Mouse (Mus musculus) T-helper 17 cell (primary cell): ENCODE measurements around the gene 4930518I15Rik.
"Not testable (repeated sequence)": the region's sequence is repeated elsewhere in the genome, so short reads cannot be mapped to it uniquely, and the experiment has no call there.

Source experiments
- in situ Hi-C, 2 experiments: fragments of 300-600 bp; cut with MboI, MseI; formaldehyde crosslinking; loops; 1 replicate in 1 of 2; 2 replicates in 1 of 2; pipeline ENCODE4 v1.15.1; 2025; ENCODE audit warnings: high pct_unique_total_duplicates in 2 of 2

4930518I15Rik gene

DNA sequence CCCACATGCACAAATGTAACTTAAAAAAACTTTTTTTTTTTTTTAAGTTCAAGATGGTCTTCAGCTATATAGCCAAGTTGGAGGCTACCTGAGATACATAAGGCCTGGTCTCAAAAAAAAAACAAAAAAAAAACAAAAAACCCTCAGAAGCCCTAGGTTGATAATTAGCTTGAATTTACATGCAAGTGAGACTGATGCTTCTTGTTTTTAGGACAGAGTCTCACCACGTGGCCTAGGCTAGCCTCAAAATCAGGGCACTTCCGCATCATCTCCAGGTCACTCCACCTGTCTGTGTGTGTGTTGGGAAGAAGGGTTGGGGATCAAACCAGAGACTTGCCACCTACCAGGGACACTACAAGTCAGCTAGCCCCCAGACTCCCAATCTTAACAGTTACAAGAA, at the start of gene 4930518I15Rik:
TSS of gene 4930518I15Rik (minus strand) at position 112 of the 400 bp plus-strand sequence.
- in situ Hi-C loops: loop anchor here in 1 of 2 experiments (10.0 kb wide), 1 partner anchor 1307 kb away; no protein-coding TSS in a partner anchor

GRCm38 (mm10) chr2:156905931-156906330, 48.2 kb upstream of the 4930518I15Rik start:
- in situ Hi-C loops: not testable (repeated sequence)

DNA sequence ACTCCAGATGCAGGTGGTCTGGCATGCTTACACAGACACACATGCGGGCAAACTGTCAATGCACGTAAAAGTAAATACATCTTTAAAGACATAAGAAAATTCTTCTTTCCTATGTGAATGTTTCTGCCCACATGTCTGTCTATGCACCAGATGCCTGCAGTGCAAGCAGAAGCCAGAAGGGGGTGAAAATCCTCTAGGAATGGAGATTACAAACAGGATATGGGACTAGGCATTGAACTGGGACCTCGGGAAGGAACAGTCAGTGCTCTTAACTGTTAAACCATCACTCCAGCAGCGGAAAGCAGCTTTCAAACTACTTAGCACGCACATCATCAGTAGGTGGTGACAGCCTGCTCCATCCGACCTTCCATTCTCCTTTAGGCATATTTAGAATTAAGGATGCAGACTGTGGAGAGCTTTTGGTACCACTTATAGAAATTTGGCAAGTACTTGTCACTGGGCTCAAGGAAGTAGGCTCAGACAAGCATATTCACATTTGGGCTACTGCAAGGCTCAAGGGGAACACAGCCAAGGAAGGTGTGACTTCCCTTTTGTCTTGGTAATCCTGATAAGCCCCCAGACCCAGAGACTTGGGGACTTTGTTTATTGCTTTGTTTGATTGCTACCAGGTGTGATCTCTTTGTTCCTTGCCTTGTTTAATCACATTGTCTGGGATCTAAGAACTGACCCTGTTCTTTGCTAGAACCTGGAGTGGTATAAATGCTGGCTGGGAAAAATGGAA, 47.4 kb upstream of the 4930518I15Rik start:
- in situ Hi-C loops: no loop called here

DNA sequence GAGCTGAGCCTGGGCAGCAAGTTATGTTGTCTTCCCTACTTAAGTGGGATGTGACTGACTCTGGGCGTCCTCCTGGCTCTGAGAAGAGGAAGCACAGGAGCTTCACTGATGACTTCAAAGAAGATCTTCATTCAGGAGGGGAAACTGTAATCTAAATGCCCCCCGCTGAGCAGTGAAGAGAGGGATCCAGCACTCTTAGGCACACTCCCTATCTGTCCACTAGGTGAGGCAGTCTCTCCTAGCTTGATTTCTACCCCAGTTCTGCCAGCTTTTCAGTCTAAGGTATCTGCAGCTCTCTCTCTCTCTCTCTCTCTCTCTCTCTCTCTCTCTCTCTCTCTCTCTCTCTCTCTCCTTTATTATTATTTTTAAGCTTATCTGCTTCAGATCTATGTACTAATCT, 45.6 kb upstream of the 4930518I15Rik start:
- in situ Hi-C loops: no loop called here

- in situ Hi-C loops: not testable (repeated sequence)
These were observed 44.7 kb upstream of the 4930518I15Rik start for GRCm38 (mm10) chr2:156902411-156902810.

DNA sequence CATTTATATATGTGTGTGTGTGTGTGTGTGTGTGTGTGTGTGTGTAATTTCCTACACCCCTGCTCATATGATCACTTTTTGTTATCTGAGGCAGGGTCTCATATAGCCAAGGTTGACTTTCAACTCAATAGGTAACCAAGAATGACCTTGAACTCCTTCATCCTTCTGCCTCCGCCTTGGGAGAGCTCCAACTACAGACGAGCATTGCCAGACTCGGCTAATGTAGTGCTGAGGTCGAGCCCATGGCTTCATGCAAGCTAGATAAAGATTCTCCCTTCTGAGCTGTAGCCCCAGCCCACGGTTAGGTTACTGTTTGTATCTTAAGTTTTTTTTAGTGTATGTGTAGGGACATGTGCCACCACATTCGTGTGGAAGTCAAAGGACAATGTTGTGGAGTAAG, 44.1 kb upstream of the 4930518I15Rik start:
- in situ Hi-C loops: no loop called here

DNA sequence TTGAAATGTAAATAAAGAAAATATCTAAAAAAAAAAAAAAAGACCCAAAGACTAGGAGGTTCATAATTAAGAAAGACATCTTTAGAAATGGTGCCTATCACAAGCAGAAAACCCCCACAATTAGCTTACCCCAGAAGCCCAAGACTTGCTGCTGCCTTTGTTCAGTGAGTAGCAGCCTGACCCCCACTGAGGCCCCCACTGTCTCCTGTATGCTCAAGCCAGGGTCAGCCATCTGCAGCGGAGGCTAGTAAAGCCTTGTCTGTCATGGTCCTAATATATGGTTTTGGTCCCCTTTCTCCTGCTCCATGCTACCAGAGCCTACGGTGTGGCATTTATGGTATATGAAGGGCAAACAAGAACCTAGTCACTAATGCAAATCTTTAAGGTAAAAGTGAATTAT, 43.6 kb upstream of the 4930518I15Rik start:
- in situ Hi-C loops: no loop called here

- in situ Hi-C loops: no loop called here
These were observed 41.4 kb upstream of the 4930518I15Rik start for GRCm38 (mm10) chr2:156899184-156899583.

GRCm38 (mm10) chr2:156898374-156898773, 40.6 kb upstream of the 4930518I15Rik start:
- in situ Hi-C loops: no loop called here

DNA sequence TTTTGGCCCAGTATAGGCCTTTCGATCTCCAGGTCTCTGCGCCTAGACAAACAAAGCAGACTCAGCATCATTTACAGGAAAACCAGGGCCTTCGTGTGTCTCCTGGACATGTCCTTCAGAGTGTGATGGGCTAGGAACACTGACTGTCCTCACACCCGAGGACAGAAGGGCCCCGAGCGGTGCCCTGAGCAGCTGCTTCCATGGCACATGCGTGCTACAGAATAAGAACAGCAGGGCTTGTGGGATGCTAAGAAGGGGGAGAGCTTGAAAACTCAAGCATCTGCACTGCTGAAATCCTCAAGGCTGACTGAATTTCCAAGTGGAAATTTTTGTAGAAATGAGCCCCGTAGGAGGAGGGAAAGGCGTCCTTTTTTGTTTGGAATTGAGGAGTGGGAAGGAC, 39.3 kb upstream of the 4930518I15Rik start:
- in situ Hi-C loops: no loop called here

DNA sequence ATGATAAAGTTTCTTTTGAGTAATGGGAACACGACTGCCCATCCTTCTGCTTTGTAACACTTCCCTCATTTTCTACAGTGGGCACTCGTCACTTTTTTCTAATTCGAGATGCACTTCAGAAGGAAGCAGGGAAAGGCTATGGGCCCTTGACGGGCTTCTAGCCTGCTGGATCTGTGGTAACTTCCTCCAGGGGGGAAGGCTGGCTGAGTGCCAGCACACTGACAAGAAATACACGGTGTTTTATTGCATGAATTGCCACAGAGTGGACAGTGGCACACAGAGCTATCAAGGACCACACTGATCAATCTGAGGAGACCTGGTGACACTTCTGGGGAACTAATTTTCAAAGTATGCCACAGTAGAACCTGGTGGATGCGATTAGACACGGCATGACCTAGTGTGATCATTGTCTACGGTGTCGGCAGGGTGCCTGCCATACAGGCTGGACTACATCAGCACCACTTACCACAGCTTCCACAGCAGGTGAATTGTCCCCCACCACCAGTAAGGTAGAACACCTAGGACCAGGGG, 38.7 kb upstream of the 4930518I15Rik start:
- in situ Hi-C loops: no loop called here

GRCm38 (mm10) chr2:156894496-156895265, 36.9 kb upstream of the 4930518I15Rik start:
- in situ Hi-C loops: no loop called here

DNA sequence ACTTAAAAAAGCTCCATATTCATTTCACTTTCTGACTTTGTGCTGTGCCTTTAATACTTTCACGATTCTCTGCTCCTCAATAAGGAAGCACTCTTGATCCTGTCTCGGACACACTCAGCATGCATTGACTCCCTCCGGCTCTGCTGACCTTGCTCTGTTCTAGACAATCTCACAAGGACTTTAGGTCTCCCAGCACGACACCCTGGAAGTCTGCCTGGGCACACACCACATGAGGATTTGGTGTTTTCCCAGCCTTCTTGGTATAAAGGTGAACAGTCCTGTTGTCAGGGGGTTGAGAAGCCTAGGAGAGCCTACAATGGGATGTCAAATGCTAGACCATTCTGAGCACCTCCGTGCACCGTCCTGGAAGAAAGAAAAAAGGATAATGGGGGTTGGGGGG, 35.1 kb upstream of the 4930518I15Rik start:
- in situ Hi-C loops: no loop called here

DNA sequence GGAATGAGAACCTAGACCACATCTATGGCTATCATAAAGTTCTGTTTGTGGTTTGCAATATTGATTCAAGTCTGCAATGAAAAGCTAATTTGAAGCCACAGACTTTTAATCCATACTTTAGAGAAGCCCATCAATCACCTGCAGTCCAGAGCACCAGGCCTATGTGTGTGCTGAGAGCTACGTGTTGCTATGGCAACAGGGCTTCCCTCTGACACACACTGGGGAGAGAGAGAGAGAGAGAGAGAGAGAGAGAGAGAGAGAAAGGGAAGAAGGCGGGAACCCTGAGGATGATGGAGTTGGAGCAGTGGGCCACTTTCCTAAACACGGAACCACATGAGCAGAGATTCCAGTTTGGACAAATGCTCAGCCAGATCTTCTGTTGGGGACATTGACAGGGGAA, 34.5 kb upstream of the 4930518I15Rik start:
- in situ Hi-C loops: no loop called here

- in situ Hi-C loops: no loop called here
These were observed 30.7 kb upstream of the 4930518I15Rik start for GRCm38 (mm10) chr2:156888490-156888889.

GRCm38 (mm10) chr2:156887017-156887416, 29.3 kb upstream of the 4930518I15Rik start, which contains the start of gene Sla2:
TSS of gene Sla2 (minus strand) at chr2:156887192.
- in situ Hi-C loops: no loop called here

DNA sequence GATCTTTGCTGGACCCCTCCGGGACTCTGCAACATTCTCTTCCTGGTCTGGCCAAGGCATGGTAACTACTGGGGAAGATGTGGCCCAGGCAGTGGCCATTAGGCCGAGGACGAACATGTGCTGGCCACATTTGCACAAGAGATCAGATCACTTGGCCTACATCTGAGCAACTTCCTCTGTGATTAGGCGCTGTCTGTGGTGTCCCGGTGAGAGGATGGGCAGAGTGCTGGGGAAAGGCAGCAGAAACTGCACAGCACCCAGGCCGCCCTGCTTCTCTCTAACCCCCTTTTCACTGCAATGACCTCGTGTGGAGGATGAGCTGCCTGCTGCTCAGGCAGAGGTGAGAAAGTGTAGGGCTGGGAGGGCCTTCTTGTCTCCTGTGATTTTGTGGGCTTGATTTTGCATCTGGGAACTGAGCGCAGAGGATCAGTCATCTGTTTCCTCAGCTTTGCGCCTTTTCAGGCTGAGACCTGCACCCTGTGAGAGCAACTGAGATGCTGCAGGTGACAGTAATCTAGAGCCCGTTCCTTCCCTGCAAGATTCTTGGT, 28.4 kb upstream of the 4930518I15Rik start:
- in situ Hi-C loops: no loop called here

- in situ Hi-C loops: not testable (repeated sequence)
These were observed 27.9 kb upstream of the 4930518I15Rik start for GRCm38 (mm10) chr2:156885666-156886065.

DNA sequence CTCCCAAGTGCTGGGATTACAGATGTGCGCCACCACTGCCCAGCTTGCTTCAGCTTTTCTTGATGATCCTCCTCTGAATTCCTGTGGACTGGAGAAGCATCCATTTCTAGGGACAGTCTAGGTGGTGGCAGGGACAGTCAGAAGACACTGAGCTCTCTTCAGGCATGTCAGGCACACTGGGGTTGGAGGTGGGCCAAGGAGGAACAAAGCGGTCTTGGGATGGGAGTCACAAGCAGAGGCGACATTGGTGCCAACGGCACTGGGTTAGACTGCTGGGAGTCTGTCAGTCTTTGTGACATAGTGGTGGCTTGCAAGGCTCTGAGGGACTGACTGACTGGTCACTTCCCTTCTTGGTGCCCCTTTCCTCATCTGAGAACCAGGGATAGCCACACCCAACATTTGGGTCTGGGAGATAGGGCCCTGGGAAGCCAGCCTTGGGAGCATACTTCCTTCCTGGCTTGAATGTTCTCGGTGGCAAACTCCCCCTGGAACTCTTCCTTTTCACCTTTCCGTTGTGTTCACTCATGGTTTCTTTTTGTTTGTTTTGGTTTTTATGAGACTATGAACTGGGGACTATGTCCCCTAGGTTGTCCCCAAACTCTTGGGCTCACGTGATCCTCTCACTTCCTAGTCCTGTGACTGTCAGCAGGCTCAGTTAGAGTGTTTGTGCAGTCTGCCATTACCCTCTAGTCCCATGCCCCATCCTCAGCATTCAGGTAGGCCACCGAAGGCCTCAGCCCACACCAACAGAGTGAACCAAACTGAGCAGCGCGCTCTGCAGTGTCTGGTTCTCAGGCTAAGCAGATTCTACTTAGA, 26.9 kb upstream of the 4930518I15Rik start:
- in situ Hi-C loops: no loop called here

GRCm38 (mm10) chr2:156882431-156883001, 24.8 kb upstream of the 4930518I15Rik start:
- in situ Hi-C loops: no loop called here

DNA sequence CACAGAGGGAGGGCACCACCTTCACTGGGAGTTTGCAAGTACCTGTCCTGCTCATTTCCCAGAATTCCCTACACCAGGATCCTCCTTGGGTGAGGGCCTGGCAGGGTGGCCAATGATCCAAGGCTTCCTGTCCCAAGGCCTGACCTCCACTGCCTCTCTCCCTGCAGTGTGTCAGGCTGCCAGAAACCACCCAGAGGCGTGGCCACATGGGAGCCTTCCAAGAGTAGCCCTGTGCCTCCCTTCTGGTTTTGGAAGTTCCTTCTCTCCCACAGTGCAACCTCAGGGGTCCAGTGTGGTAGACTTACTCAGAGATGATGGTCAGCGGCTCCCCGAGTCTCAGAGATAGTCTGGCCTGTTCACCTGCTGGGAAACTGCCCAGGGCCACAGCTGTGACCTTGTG, 21.8 kb upstream of the 4930518I15Rik start:
- in situ Hi-C loops: no loop called here
